Mouse (Mus musculus) adrenal gland, postnatal 36 days (tissue): ENCODE results near the gene Arhgef16. TPM values are rescaled to one million over a fixed set of nuclear protein-coding genes. Genes with fewer than 3 reads are reported as not detected.

ENCODE experiments used
- DNase-seq, 2 experiments: peaks; one replicate each; pipeline ENCODE4 v3.0.0; 2021; ENCODE audit warnings: mixed read lengths in 1 of 2
- total RNA-seq, 2 experiments: library from RNA; stranded (reverse); gene quantifications; 2 replicates each; pipeline ENCODE4 v1.2.3; 2021

Arhgef16 gene
- total RNA-seq, 2 experiments from 2014 or later, result 0.13 to 0.59 TPM

GRCm38 (mm10) chr4:154293735-154294201 lies 7.7 kb downstream of the Arhgef16 start:
- no peak for DNase-seq

- no peak for DNase-seq
These were observed 17.8 kb downstream of the Arhgef16 start for GRCm38 (mm10) chr4:154283671-154284070.

- DNase-seq, result no peak
These were observed 22.0 kb downstream of the Arhgef16 start for GRCm38 (mm10) chr4:154279481-154279880.

GRCm38 (mm10) chr4:154273000-154273399 lies 28.5 kb downstream of the Arhgef16 start:
- peak; percentile 5 to 21 for DNase-seq

GRCm38 (mm10) chr4:154269520-154269919 lies 32.0 kb downstream of the Arhgef16 start:
- DNase-seq, result no peak

- DNase-seq, result no peak
These were observed 34.0 kb downstream of the Arhgef16 start for GRCm38 (mm10) chr4:154267511-154267910.

- no peak for DNase-seq
These were observed 39.4 kb downstream of the Arhgef16 start for GRCm38 (mm10) chr4:154262071-154262470.

GRCm38 (mm10) chr4:154260755-154261154 lies 40.7 kb downstream of the Arhgef16 start:
- DNase-seq, result no peak

- no peak for DNase-seq
These were observed 48.8 kb downstream of the Arhgef16 start for GRCm38 (mm10) chr4:154252537-154253255.

GRCm38 (mm10) chr4:154249316-154249715 lies 52.2 kb downstream of the Arhgef16 start:
- no peak for DNase-seq

GRCm38 (mm10) chr4:154248092-154248805 lies 53.2 kb downstream of the Arhgef16 start:
- DNase-seq, result no peak

GRCm38 (mm10) chr4:154247207-154248091 lies 54.0 kb downstream of the Arhgef16 start:
- no peak for DNase-seq

- DNase-seq, result peak; percentile 73 to 80
These were observed 55.1 kb downstream of the Arhgef16 start for GRCm38 (mm10) chr4:154246115-154247040.

- peak in 1 of 2 experiments; percentile 56 for DNase-seq
These were observed 56.1 kb downstream of the Arhgef16 start for GRCm38 (mm10) chr4:154245342-154245741.

- DNase-seq, result no peak
These were observed 60.9 kb downstream of the Arhgef16 start for GRCm38 (mm10) chr4:154240608-154241007.

GRCm38 (mm10) chr4:154239199-154239598 lies 62.3 kb downstream of the Arhgef16 start:
- DNase-seq, result no peak

GRCm38 (mm10) chr4:154237306-154237705 lies 64.2 kb downstream of the Arhgef16 start:
- DNase-seq, result no peak

- DNase-seq, result no peak
These were observed 64.6 kb downstream of the Arhgef16 start for GRCm38 (mm10) chr4:154236893-154237292.

- DNase-seq, result no peak
These were observed 65.5 kb downstream of the Arhgef16 start for GRCm38 (mm10) chr4:154236001-154236400.

GRCm38 (mm10) chr4:154232295-154232694 lies 69.2 kb downstream of the Arhgef16 start:
- no peak for DNase-seq

GRCm38 (mm10) chr4:154231380-154231779 lies 70.1 kb downstream of the Arhgef16 start:
- no peak for DNase-seq
